Mouse (Mus musculus): ENCODE data around the gene Tppp3.

Gene Tppp3

DNA sequence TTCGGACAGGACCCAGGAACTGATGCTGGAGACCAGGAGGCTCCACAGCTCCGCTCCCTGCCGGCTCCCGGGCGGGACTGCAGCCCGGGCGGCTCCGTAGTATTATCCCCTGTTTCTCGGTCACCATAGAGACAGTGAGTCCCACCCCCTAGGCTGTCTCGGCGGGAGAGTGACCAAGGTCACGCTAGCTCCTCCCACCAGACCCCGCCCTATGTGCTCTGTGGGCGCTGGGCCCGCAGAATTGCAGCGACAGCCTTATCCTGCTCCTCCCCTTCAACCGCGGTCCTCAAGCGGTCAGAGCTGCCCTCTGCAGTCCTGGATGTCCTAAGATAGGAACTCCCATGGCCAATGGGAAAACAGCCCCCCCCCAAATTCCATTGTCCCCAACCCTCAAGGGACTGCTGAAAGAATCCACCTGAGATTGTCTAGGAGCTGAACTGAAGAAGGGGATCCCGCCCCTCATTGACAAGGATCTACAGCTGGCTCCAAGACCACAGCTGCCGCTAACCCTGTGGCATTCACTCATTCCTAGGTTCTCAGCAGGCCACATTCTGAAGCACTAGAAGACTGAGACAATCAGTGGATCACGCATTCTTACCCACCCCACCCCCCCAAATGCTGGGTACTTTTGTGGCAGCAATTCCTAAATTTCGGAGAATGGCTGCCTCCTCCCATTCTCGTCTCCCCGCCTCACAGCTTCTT lies at the start of gene Tppp3:
Tppp3 (minus strand) TSS at position 213 of the 702 bp plus-strand sequence.
- DNase-seq (ENCODE audit: low read depth): peak; percentile 76

DNA sequence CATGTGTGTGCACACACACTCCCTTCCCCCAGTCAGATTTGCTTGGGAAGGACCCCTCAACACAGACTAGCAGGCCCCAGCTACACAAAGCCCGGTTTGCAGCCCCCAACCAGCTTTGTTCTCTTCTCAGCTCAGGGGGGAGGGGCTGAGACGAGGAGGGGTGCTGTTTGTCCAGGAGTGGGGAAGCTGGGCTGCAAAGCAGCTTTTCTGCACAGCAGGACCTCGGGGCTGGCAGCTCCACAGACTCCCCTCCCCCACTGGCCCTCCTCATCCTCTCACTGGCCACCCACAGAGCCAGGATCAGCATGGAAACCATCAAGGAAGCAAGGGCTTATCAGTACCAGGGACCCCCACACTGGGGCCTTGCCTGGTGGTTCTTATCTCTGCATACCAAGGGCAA lies 49.7 kb upstream of the Tppp3 start:
- no peak for DNase-seq (ENCODE audit: low read depth)

DNA sequence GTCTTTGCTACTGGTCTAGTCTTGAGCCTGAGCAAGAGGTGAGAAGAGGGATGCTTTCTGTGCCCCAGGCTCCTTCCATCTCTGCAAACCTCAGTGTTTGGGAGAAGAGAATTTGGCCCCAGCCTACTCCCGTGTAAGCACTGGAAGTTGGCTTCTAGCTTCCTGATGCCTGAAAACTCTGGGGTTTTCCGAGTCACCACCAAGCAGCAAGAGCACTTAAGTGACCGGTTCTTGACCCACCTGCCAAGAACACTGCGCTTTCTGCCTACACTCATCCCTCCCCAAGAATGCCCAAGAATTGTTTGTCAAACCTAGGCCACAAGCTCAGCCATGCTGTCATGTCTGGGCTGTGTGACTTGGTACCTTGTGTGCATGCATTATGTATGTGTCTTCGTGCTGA lies 49.2 kb upstream of the Tppp3 start:
- no peak for DNase-seq (ENCODE audit: low read depth)

DNA sequence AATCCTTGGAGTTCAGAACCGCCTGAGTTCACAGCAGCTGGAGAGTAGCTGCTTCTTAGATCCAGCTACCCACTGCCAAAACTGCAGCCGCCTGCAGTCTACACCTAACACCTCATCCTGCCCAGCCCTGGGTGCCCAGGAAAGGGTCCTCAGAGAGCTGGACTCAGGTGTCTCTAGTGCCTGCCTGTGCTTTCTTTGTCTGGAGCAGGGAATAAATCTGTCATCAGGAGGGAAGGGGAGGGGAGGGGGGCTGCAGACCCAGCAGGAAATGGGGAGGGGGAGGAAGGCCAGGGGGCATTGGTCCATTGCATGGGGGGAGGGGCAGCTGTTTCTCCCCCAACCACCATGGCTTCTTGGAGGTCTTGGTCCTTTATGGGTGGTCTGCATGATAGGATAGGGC lies 48.3 kb upstream of the Tppp3 start:
- no peak for DNase-seq (ENCODE audit: low read depth)

DNA sequence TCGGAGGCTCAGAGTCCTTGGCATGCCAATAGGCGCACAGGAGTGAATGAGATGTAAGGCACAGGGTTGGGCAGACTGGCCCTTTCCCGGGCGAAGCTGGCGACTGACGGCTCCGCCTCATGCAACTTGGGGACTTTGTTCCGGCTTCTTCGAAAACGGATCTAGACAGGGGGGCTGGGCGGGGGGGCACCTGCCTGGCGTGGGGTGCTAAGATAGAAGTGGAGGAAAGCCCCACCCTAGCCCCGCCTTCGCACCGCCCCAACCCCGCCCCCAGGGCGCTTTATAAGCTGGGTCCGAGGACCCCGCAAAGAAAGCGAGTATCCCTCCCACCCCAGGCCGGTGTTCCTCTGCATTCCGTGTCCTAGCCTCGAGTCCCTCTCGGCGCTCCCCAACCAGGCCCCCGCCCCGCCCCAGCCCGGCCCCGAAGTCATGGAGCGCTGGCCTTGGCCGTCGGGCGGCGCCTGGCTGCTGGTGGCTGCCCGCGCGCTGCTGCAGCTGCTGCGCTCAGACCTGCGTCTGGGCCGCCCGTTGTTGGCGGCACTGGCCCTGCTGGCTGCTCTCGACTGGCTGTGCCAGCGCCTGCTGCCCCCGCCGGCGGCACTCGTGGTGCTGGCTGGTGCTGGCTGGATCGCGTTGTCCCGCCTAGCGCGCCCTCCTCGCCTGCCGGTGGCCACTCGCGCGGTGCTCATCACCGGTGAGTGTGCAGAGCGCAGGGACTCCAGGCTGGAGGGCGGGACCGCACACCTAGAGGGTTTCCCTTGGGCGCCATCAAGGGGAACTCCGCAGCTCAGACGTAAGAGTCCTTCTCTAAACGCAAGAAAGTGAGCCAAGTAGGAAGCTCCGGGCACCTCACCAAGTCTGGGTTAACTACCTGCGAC lies 47.3 kb upstream of the Tppp3 start, which contains the start of gene Hsd11b2:
Hsd11b2 (plus strand) TSS at position 320 of the 878 bp plus-strand sequence.
- no peak for DNase-seq (ENCODE audit: low read depth)

DNA sequence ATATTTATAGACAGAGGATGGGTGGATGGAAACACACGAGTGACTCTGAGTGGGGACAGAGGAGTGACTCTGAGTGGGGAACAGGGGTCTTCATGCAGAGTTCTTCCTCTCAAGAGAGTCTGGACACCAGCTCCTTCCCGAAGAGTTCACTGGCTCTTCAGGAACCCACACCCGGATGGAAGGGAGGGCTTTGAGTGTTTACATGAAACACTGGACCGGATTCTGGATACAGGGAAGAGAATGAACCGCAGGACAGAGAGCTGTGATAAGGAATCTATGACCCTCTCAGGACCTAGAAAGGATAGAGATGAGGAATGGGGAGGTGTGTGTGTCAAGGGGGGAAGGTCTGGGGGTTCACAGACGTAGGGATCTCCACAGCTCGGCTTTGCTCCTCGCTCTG lies 46.0 kb upstream of the Tppp3 start:
- DNase-seq (ENCODE audit: low read depth): no peak

DNA sequence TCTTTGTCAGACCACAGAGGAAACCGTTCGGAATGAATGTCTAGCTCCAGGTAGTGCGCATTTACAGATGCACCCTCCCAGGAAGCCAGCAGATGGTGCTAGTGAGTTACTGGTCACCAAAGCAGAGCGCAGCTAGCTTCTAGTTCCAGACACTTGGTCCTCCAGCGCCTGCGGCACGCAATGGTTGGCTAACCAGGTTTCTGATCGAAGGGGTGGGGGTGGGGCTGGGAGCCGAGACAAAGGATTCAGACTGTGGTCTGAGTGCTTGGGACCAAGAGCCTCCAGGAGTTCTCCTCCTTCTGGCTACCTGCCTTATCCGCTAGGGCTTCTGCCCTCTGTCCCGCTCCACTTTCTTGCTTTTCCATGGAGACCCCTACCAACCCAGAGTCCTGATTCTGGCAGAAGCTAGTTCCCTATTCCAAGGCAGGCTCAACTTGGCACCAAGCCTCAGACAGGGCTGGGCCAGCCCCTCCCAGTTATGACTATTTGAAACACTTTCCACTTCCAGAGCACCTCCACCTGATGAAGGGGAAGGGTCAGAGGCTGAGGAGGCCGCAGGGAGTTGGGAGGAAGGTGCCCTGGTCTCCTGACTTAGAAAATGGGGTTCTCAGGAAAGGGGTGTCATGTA lies 44.8 kb upstream of the Tppp3 start:
- DNase-seq (ENCODE audit: low read depth): peak; percentile 66

DNA sequence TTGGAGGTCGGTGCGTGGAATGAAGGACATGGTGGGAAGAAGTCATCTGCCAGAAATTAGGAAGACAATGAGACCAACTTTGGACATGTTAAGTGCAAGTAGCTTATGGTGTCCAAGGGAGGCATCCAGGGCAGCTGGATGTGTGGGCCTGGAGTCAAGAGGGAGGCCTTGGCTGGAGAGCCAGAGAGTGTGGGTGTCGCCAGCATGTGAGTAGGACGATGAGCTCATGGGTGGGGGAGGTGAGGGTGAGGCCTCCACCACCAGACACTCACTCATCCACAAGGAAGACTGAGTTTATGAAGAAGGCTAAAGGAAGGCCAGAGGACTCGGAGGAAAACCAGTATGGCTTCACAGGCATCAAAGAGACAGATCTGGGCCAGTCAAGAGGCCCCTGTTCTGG lies 43.3 kb upstream of the Tppp3 start:
- no peak for DNase-seq (ENCODE audit: low read depth)

DNA sequence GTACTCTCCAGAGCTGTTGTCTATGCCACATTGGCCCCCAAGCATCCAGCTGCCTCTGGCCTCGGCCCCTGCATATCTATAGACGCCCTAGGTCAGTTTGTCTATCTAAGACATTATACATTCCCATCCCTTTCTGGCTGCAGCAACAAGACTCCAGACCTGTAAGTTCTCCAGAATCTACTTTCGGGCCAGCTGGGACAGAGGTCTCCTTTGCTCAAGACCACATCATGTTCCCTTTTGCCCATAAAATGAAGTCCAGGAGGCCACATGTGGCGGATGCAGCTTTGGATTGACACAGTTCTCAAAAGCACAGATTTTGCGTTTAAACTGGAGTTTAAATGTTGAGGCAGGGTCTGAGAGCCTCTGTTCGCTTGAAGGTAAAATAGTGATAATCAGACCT lies 42.9 kb upstream of the Tppp3 start:
- no peak for DNase-seq (ENCODE audit: low read depth)

DNA sequence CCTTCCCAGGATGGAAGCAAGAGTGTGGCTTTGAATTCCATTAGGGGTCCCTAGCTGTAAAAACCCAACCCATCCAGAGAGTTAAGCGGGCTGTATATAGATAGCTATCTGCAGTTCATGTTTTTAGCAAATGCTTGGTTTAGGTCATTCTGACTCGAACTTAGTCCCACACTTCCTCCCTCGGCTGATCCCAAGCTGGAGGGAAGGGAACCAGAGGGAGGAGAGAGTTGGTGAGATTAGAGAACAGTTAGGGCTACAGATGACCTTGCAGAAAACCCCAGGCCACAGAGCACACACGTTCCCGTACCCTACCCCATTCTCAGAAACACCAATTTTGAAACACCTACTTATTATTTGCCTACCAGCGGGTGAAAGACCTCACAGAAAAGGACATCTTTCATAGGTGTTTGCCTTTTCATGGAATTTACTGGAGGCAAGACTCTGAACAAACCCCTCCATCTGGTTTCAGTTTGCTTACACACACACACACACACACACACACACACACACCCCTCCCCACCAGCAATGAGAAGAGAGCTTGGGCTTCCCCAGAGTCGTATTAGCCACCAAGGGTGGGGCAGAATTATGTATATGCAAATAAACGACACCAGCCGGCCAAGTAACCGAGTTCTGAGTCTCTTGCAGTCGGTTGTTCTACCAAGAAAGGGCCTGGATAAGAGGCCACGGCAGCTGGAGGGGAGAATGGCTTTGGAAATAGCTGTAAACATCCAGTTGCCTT lies 38.8 kb upstream of the Tppp3 start:
- no peak for DNase-seq (ENCODE audit: low read depth)

DNA sequence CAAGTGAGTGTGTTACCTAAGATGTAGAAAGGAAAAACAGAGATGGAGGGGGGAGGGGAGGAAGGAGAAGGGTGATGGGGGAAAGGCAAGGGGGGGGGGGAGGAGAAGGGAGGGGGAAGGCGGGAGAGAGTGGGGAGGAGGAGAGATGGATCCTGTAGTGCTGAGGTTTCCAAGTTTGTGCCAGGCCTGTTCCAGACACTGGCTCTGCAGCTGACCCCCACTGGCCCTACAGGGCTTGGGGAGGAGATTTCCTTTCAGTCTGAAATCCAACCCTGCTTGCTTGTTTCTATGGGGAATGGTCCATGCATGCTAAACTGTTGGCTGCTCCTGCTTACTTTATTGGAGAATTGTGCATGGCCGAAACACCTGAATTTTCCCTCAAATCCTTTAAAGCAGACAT lies 37.4 kb upstream of the Tppp3 start:
- DNase-seq (ENCODE audit: low read depth): no peak

DNA sequence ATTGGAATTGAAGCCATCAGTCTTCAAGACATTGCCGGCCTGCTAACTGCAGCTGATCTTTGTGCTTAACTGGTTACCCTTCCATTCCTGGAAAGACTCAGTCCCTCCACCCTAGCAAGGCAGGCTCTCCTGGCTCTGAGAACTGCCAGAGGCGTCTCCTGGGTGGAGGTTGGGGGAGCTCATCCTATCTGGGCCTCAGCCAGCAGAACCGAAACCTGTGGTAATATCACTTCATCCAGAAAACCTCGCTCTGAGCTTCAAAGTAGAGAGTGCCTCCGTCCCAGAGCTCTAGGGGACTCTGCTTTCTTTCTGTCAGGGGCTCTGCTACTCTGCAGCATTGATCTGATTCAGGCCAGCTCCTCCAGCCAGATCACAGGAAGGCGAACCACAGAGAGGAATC lies 35.7 kb upstream of the Tppp3 start:
- DNase-seq (ENCODE audit: low read depth): no peak

DNA sequence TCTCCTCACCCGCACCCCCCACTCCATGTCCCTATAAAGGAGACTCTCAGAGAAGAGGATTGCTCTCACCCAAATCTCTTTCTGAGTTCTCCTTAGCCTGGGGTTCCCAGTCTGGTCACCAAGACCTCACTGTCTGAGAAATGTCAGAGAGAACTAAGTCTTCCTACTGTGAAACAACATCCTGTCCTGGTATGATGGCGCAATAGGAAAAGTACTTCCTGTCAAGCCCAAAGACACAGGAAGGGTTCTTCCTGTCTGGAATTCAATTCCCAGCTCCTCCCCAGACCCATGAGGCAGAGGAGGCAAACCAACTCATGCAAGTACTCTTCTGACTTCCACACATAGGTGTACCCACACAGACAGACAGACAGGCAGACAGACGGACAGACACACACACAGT lies 33.3 kb upstream of the Tppp3 start:
- no peak for DNase-seq (ENCODE audit: low read depth)

DNA sequence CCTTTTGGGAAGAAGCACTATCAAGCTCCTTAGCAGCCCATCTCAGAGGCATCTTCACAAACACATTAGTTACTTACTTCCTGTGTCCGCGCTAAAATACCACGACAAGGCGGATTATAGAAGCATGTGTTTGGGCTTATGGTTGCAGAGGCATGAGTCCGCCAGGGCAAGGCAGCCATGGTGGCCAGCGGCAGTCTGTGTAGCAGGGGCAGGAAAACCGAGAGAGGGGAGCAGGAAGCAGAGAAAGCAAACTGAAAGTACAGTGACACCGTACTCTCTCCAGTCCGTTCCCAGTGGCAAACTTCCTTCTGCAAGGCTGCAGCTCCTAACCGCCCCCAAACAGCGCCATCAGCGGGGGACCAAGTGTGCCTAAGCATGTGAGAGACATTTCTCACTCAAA lies 28.5 kb upstream of the Tppp3 start:
- no peak for DNase-seq (ENCODE audit: low read depth)

DNA sequence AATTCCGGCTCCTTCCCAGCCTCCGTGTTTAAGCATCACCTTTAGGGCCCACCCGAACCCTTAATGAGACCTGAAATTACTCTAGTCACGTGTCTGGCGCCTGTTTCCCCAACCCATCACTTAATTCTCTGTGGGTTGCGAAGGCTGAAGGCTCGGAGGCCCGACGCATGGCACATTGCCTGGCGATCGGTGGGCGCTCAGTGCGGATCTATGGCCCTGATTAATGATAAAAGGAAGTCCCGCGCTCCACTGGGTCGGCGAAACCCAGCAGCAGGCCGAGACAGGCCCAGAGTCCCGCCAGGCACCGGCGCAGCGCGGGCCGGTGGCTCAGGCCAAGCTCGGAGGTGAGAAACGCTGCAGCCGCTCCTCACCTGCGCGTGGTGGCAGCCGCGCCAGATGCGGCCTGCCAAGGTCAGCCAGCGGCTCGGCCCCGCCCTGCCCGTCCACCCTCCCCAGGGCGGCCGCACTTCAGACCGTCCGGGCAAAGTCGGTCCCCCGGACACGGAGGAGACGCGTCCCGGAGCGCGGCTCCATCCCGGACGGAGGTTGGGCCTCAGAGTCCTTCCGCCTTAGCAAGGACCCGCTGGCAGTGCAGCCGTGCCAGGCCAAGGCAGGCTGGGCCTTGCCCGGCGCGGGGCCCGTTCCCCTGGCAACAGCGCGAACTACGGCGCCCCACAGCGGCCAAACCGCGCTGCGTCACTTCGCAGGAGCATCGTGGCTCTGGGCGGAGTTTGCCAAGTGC lies 25.3 kb upstream of the Tppp3 start, which contains the start of gene Zdhhc1:
Zdhhc1 (minus strand) TSS at position 464 of the 742 bp plus-strand sequence.
- DNase-seq (ENCODE audit: low read depth): peak; percentile 51

DNA sequence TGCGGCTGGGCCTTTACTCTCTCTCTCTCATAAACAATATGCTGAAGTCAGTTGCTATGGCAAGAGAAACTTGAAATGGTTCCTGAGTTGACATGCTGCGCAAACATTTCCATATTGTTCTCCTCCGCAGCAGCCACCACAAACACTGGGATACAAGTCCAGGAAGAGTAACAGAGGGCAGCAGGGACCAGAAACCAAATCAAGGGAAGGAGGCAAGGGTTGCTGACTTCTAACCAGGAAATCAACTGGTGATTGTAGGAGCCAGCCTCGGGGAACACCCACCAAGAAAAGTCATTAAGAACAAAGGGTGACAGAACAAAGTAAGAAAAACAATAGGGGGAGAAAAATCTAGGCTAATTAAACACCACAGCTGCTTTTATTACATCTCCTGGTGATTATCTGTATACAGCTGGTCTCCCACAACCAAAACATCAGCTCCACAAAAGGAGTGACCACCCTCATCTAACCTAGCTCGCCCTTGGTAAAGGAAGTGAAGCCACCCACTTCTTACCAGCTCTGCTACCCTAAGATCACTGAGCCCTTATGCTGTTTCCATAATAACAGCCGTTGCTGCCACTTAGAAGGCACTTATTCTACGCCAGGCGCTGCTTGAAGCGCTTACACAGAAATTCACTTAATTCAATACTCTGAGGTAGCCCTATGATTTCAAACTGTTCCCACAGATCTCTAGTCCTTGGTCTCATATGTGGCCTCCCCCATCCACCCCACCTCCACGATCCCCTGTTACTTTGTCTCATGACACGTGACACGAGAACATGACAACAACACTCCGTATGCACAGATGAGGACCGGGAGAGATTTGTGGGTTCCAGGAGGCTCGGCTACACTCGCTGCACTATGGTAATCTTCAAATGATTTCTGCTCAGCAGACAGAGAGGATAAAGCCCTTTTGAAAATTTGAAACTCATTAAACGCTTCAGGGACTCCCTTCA lies 24.3 kb upstream of the Tppp3 start:
- no peak for DNase-seq (ENCODE audit: low read depth)

DNA sequence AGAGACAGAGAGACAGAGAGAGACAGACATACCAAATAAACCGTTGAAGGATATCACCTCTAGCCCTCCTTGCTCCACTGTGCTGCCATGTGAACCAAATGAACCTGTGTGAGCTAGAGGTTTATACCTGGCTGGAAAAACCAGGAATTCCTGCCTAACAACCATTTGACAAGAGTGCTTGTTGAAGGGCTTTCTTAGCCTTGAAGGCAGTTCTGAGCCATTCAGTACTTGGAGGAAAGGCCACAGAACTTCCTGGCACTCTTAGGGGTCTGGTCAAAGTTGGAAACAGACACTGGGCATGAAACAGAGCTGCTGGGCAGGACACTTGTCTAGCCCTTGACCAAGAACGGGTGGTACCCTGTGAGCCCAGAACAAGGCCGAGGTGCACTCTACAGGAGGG lies 23.2 kb upstream of the Tppp3 start:
- DNase-seq (ENCODE audit: low read depth): no peak

DNA sequence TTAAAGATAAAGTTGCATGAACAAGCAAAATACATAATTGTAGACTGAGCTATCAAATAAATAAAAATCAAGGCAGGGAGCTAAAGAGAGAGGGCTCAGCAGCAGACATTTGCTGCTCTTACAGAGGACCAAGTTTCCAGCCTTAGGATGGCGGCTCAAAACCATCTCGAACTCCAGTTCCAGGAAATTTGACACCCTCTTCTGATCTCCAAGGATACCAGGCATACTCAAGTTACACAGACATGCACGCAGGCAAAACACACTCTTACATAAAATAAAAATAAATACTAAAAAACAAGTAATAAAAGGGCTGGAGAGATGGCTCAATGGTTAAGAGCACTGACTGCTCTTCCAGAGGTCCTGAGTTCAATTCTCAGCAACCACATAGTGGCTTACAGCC lies 22.2 kb upstream of the Tppp3 start:
- DNase-seq (ENCODE audit: low read depth): no peak

DNA sequence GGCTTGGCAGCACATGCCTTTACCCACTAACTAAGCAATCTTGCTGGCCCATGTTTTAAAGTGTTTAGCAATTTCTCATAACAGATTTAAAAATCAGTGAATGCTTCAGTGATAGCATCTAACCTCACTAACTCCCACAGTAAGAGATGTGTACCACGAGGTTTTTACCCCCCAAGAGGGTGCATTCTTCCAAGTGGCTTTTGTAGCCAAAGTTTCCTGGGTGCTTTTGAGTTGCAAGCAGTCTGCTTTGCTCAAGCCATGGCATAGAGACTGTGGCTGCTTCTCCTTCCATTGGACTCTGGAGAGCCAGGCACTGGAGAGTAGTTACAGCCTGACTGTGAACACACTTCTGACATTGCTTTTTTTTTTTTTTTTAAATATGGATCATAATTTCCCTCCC lies 18.0 kb upstream of the Tppp3 start:
- no peak for DNase-seq (ENCODE audit: low read depth)

DNA sequence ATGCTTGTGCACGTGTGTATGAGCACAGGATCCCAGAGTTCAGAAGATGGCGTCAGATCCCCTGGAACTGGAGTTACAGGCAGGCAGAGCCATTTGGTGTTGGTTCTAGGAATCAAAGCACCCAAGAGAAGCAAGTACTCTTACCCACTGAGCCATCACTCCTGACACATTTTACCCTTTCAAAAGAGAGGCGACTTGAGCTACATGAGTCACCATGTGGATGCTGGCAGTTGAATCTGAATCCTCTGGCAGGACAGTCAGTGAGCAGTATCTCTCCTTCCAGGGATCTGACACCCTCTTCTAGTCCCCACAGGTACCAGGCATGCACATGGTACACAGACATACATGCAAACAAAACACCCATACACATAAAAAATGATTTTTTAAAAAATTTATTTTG lies 16.8 kb upstream of the Tppp3 start:
- DNase-seq (ENCODE audit: low read depth): no peak
